8 mouse cellular contexts compared by ENCODE assay signal in genomic region chr8:116866118-116866903, GRCm38 (mm10). TPM values are rescaled to one million over a fixed set of nuclear protein-coding genes. Genes with fewer than 3 reads are reported as not detected.
DNase-seq lines count a peak whose midpoint lies in the region; ATAC-seq and TF ChIP-seq lines count a peak whose summit lies in the region.

No protein-coding gene starts in this region.

- ATAC-seq in forebrain, embryonic 16.5 days: no peak
- ATAC-seq in erythroid progenitor cell, adult 5-6 weeks (replicated peaks; ENCODE audit: low FRiP score, poor library complexity, severe bottlenecking): no peak

- no peak for TF ChIP-seq POLR2A in kidney, adult 2 months (IDR thresholded peaks at IDR 0.05; ENCODE audit: low read depth, low read length)

- no peak overlapping the region for H3K27ac ChIP-seq in forebrain, embryonic 10.5 days
- H3K27ac ChIP-seq in forebrain, embryonic 16.5 days (ENCODE audit: low read length): no peak overlapping the region
- peak overlapping the region; percentile 37 for H3K27ac ChIP-seq in kidney, adult 2 months (ENCODE audit: insufficient read depth, low read depth, low read length)

- TF ChIP-seq CTCF in kidney, adult 2 months (conservative IDR thresholded peaks at IDR 0.05; ENCODE audit: insufficient read depth, insufficient read length, low read depth, low read length): peak; percentile 59

- H3K4me1 ChIP-seq in forebrain, embryonic 10.5 days: peaks cover 9% of the 10 kb centered on the region
- peaks cover 7% of the 10 kb centered on the region for H3K4me1 ChIP-seq in forebrain, embryonic 16.5 days (replicated peaks; ENCODE audit: control insufficient read depth, insufficient read depth, low read length)
- H3K4me1 ChIP-seq in kidney, adult 2 months (ENCODE audit: control insufficient read depth, insufficient read depth, low read length): no peaks in the 10 kb centered on the region; the same call in 1 of the 2 replicates

- H3K9me3 ChIP-seq in forebrain, embryonic 10.5 days: no peaks in the 10 kb centered on the region
- H3K9me3 ChIP-seq in forebrain, embryonic 16.5 days (ENCODE audit: control insufficient read depth, low read length): no peaks in the 10 kb centered on the region

- no peak overlapping the region for H3K4me3 ChIP-seq in forebrain, embryonic 10.5 days
- H3K4me3 ChIP-seq in forebrain, embryonic 16.5 days (replicated peaks; ENCODE audit: low read length): no peak overlapping the region
- H3K4me3 ChIP-seq in kidney, adult 2 months (ENCODE audit: insufficient read depth, low read depth, low read length): no peak overlapping the region

- peak; percentile 44 for DNase-seq in forebrain, embryonic 10.5 days (ENCODE audit: extremely low spot score, low spot score)
- DNase-seq in ovary, postnatal 14 days (ENCODE audit: low spot score): peak; percentile 20
- DNase-seq in ovary, adult 18-20 months (ENCODE audit: low spot score): no peak
- peak; percentile 53 for DNase-seq in c-Kit-positive CD71-negative TER-119-negative erythroid progenitor cells, embryonic 14.5 days (ENCODE audit: low read depth)
- peak; percentile 52 for DNase-seq in kidney, adult 2 months
- DNase-seq in naive thymus-derived CD4-positive, alpha-beta T cell, adult 2 months (ENCODE audit: low read depth): peak; percentile 67

- no peak overlapping the region for H3K9ac ChIP-seq in forebrain, embryonic 16.5 days (replicated peaks; ENCODE audit: low read depth, low read length)

- 78% methylated on average over 13 of the region's 13 CpGs for WGBS in forebrain, embryonic 10.5 days
- WGBS in forebrain, embryonic 16.5 days: 68% methylated on average over 13 of the region's 13 CpGs
- 63% methylated on average over 13 of the region's 13 CpGs for WGBS in kidney, adult 2 months

- H3K4me2 ChIP-seq in forebrain, embryonic 16.5 days (ENCODE audit: low read length): no peak overlapping the region

- no peaks in the 10 kb centered on the region for H3K36me3 ChIP-seq in forebrain, embryonic 10.5 days (replicated peaks)
- H3K36me3 ChIP-seq in forebrain, embryonic 16.5 days (ENCODE audit: control insufficient read depth, insufficient read depth): no peaks in the 10 kb centered on the region
- no peaks in the 10 kb centered on the region for H3K36me3 ChIP-seq in kidney, adult 2 months (ENCODE audit: control insufficient read depth, insufficient read depth, low read length)

- H3K27me3 ChIP-seq in forebrain, embryonic 10.5 days (ENCODE audit: poor library complexity, severe bottlenecking): peaks cover 33% of the 10 kb centered on the region
- H3K27me3 ChIP-seq in forebrain, embryonic 16.5 days (replicated peaks; ENCODE audit: control insufficient read depth, insufficient read depth, low read length): 0 out of 2 replicates have a peak, but pooled peaks cover 3% of the 10 kb centered on the region
- H3K27me3 ChIP-seq in kidney, adult 2 months (replicated peaks; ENCODE audit: control insufficient read depth, insufficient read depth, low read length): no peaks in the 10 kb centered on the region

RNA-seq across cellular contexts. Expression of gene Cmc2, which starts 54.9 kb away (rescaled TPM):
- polyA plus RNA-seq in forebrain, embryonic 10.5 days (2016; fragmentation: Nextera tagmentation; extraction: Ambion mirVana): 73.7 and 80.9 TPM in 2 replicates
- polyA plus RNA-seq in forebrain, embryonic 16.5 days (2015; fragmentation: Nextera tagmentation; extraction: Ambion mirVana): 28.6 and 30.8 TPM in 2 replicates
- 13.0 and 17.7 TPM in 2 replicates for polyA plus RNA-seq in kidney, adult 2 months (2012; rRNA removed)
- total RNA-seq in erythroid progenitor cell, adult 5-6 weeks (2015; ENCODE audit: low replicate concordance): 38.6 and 67.4 TPM in 2 replicates
- 87.8 and 107 TPM in 2 replicates for total RNA-seq in erythroid progenitor cell, adult 5-6 weeks (2017; ENCODE audit: low replicate concordance)

RNA-seq across cellular contexts. Expression of gene Cenpn, which starts 55.2 kb away (rescaled TPM):
- polyA plus RNA-seq in forebrain, embryonic 10.5 days (2016; fragmentation: Nextera tagmentation; extraction: Ambion mirVana): 69.5 and 71.7 TPM in 2 replicates
- polyA plus RNA-seq in forebrain, embryonic 16.5 days (2015; fragmentation: Nextera tagmentation; extraction: Ambion mirVana): 13.5 and 15.2 TPM in 2 replicates
- 0.89 and 1.2 TPM in 2 replicates for polyA plus RNA-seq in kidney, adult 2 months (2012; rRNA removed)
- 72.8 and 106 TPM in 2 replicates for total RNA-seq in erythroid progenitor cell, adult 5-6 weeks (2015; ENCODE audit: low replicate concordance)
- 62.6 and 77.5 TPM in 2 replicates for total RNA-seq in erythroid progenitor cell, adult 5-6 weeks (2017; ENCODE audit: low replicate concordance)
